Mouse (Mus musculus): ENCODE results near the gene Snapc5.
"Not testable (repeated sequence)": the region's sequence is repeated elsewhere in the genome, so short reads cannot be mapped to it uniquely, and the experiment has no call there.

The Snapc5 gene

DNA sequence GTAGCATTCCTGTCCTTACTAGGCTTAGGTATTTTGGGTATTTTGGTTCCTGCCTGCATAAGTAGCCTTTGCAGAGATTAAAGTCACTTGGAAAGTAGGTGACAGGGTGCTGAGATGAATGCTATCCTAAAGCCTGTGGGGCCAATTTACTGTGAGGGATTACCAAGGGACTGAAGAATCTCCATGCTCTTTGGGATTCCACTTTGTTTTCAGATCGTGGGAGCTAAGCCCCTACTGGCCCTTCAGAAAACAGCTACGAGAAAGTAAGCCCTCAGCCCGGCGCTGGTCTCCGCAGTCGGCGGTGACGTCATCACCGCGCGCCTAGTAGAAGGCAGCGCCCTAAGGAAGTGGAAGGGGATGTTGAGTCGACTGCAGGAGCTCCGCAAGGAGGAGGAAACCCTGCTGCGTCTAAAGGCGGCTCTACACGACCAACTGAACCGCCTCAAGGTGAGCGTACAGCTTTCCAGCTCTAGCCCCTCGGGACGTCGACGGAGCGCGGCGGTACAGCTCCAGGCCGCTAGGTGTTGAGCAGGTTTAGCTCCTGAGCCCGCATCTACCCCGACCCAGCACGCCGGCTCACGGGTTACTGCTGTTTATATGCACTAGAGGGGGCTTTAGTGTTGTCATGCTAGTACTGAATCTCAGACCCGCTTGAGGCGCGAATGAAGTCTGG lies at the start of gene Snapc5:
TSS of gene Snapc5 (plus strand) at position 301 of the 673 bp plus-strand sequence.
- peak; percentile 48 for DNase-seq (ENCODE audit: low spot score)

DNA sequence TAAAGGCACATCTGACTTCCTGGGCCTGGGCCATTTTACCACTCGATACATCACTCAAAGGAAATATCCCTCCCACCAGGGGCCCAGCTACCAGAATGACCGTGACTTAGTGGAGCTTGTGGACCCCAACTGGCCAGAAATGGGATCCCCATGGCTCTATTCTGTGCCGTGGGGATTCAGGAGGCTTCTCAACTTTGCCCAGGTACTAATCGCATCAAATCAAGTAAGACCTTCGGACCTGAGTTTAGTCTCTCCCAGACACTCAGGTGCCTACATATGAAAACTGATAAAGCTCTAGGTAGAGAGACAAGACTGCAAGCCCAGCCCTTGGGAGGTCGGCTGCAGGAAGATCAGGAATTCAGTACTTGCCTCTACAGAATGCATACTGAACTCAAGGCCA lies 47.5 kb upstream of the Snapc5 start:
- no peak for DNase-seq (ENCODE audit: low spot score)

GRCm38 (mm10) chr9:64138896-64139295 lies 40.2 kb upstream of the Snapc5 start:
- DNase-seq (ENCODE audit: low spot score), result not testable (repeated sequence)

- DNase-seq (ENCODE audit: low spot score), result no peak
These were observed 39.2 kb upstream of the Snapc5 start for GRCm38 (mm10) chr9:64139879-64140278.

- no peak for DNase-seq (ENCODE audit: low spot score)
These were observed 22.4 kb upstream of the Snapc5 start for GRCm38 (mm10) chr9:64156641-64157040.

GRCm38 (mm10) chr9:64160471-64160870 lies 18.6 kb upstream of the Snapc5 start:
- DNase-seq (ENCODE audit: low spot score), result no peak

DNA sequence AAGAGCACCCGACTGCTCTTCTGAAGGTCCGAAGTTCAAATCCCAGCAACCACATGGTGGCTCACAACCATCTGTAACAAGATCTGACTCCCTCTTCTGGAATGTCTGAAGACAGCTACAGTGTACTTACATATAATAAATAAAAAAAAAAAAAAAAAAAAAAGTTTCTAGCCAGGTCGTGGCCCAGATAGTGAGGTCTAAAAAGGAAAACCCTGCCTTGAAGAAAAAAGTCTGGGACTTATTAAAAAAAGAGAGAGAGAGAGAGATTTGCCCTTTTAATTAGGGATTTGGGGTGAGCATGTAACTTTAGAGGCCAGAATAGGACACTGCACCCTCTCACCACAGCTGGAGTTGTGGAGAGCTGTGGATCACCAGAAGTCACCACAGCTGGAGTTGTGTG lies 9.1 kb upstream of the Snapc5 start:
- DNase-seq (ENCODE audit: low spot score), result not testable (repeated sequence)

- no peak for DNase-seq (ENCODE audit: low spot score)
These were observed 6.8 kb upstream of the Snapc5 start for GRCm38 (mm10) chr9:64172145-64172815.

DNA sequence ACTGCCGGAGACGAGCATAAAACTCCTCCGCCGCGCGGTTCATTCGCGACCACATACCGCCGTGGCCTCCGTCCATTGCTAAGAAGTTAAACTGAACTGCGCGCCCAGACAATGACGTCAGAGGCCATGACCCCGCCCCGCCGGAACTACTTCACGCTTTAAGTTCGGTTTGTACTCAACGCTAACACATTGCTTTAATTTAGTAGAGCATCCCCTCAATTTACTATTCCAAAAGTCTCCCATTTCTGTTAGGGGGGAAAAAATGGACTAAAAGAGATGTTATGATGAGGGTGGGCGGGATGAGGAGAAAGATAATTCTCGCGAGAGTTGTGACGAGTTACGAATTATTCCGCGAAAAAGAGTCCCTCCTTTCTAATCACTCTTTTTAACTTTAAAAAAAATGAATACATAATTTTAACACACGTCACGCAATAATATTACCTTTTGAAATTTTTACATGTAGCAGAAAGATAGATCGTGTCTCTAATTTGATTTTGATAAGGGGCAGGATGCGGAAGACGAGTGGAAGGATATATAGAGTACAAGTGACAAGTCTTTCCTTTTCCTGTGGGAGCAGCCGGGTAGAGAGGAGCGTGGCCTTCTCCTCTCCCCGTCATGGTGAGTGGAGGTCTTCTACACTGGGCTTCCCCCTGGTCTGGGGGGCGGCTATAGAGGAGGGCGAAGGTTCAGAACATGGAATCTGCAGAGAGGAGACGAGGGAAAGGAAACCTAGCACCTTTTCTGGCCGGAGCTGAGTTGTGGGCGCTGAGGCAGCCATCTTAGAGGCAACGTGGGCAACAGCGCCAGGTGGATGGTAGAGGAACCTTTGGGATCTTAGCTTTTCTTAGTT lies 6.0 kb upstream of the Snapc5 start, which contains the start of the genes Zwilch and Rpl4:
TSS of gene Zwilch (minus strand) at position 289 of the 850 bp plus-strand sequence.
TSS of gene Rpl4 (plus strand) at position 560 of the 850 bp plus-strand sequence.
- peak; percentile 52 for DNase-seq (ENCODE audit: low spot score)

GRCm38 (mm10) chr9:64173666-64174220 lies 5.3 kb upstream of the Snapc5 start:
- no peak for DNase-seq (ENCODE audit: low spot score)

- DNase-seq (ENCODE audit: low spot score), result no peak
These were observed 4.7 kb upstream of the Snapc5 start for GRCm38 (mm10) chr9:64174341-64174740.

GRCm38 (mm10) chr9:64174766-64175165 lies 4.3 kb upstream of the Snapc5 start:
- DNase-seq (ENCODE audit: low spot score), result no peak

- no peak for DNase-seq (ENCODE audit: low spot score)
These were observed 3.7 kb upstream of the Snapc5 start for GRCm38 (mm10) chr9:64175378-64175777.

DNA sequence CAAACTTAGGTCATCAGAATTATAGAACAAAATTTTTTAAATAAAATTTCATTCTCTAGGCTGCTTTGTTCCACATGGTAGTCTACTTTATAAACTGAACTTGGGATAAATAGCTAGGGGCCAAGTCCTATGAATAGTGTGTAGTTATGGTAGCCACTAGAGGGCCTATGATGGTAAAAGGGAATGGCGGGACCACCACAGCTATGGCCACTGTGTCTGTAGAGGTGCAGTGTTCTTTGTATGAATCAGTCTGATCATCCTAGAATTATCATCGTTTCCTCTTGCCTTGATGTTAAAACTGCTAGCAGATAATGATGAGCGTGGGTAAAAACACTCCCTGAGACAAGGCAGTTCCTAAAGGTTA lies 482 bp upstream of the Snapc5 start:
- no peak for DNase-seq (ENCODE audit: low spot score)

GRCm38 (mm10) chr9:64183295-64183694 lies 4.2 kb downstream of the Snapc5 start:
- not testable (repeated sequence) for DNase-seq (ENCODE audit: low spot score)

DNA sequence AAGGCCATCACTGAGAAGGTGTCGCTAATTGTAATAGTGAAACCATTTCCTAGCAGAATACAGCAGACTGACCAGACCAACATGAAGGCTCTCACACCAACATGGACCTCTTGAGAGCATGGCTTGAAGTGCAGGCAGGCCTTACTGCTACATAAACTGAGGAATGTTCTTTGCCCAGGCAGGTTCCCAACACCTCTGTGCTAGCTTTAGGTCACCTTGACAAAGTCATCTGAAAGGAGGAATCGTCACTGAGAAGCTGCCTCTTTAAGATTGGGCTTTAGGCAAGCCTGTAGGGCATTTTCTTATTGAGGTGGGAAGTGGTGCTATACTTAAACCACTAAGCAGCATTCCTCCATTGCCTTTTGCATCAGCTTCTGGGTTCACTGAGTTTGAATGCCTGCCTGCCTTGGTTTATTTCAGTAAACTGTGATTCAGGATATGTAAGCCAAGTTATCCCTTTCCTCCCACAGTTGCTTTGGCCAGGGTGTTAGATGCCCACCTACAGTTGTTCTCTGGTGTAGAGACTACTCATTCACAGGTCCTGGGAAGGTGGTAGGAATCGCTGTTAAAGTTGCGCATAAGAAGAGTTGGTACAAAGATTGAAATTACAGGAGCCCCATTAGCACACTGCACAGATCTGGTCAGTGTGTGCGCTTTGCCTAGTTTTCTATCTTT lies 5.2 kb downstream of the Snapc5 start:
- DNase-seq (ENCODE audit: low spot score), result no peak

DNA sequence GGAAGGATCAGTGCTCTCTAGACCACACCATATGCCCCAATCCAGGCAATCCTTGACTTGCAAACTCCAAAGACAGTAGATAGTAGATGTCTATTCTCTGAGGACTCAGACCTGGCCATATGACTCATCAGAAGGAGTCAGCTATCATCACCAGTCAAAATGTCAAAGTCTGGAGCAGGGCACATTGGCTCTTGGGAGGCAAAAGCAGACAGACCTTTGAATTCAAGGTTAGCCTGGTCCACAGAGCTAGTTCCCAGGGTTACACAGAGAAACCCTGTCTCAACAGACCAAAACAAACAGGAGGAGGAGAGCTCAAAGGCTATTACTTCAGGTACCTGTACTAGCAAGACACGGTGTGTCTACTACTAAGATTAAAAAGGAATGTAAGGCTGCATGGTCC lies 14.8 kb downstream of the Snapc5 start:
- no peak for DNase-seq (ENCODE audit: low spot score)

DNA sequence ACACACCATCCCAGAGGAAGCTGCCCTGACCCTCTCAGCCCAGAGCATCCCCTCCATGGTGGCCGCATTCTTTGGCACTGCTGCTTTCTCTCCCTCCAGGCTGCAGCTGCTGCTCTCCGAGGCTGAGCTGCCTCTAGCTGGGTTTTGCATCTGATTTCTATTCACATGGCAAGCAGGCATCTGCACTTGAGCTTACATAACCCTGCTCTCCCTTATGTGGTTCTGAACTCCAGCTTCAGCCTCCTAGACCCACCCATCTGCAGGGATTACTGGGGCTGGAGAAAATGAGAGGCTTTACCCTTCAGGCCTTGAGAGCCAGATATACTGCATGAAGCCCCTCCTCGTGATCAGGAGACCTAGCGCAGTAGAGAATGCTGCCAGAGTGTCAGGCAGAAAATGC lies 16.5 kb downstream of the Snapc5 start:
- no peak for DNase-seq (ENCODE audit: low spot score)

DNA sequence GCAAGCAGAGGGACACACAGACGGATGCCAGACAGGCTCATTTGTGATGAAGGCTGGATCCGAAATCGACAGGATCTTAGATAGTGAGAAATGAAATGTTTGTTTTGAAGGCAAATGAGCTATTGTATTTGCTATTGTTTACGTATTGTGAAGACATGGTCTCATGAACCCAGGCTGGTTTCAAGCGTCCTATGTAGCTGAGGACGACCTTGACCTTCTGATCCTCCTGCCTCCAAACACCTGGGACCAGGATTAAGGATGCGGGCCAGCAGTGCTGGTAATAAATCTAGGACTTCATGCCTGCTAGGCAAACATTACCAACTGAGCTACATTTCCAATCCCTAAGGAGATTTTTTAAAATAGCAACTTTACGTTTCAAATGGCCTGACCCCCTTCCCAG lies 18.4 kb downstream of the Snapc5 start:
- no peak for DNase-seq (ENCODE audit: low spot score)

DNA sequence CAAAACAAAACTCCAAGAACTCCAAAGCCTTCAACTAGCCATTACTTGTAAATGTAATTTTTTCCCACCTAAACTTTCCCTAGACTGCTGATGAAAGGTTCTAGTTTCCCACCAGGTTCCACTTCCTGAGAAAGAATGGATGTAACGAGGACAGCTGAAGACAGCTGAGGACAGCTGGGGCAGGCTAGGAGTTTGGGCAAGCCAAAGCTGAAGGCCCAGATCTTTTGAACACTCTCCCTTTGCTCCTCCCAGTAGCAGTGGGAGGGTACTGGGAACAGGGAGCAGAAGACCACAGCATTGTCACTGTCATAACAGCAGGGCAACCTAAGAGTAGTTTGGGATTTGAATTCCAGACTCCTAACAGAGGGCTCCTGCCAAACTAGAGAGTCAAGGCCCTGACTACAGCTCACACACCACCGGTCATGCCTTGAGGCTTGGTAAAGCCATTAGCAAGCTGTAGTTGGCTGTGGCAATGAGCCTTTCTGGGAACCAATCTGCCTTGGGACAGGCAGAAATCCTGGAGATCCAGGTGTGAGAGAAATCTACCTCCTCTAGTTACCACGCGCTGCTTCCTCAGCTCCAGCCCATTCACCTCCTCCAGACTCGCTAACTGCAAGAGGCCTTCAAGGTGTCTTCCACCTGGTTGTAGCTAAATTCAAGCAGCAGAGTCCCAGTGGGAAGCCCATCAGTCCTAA lies 19.1 kb downstream of the Snapc5 start:
- no peak for DNase-seq (ENCODE audit: low spot score)

- not testable (repeated sequence) for DNase-seq (ENCODE audit: low spot score)
These were observed 19.8 kb downstream of the Snapc5 start for GRCm38 (mm10) chr9:64198763-64199418.
